Mouse (Mus musculus): ENCODE measurements around the gene Fance.
"Not testable (repeated sequence)": the region's sequence is repeated elsewhere in the genome, so short reads cannot be mapped to it uniquely, and the experiment has no call there.

DNA sequence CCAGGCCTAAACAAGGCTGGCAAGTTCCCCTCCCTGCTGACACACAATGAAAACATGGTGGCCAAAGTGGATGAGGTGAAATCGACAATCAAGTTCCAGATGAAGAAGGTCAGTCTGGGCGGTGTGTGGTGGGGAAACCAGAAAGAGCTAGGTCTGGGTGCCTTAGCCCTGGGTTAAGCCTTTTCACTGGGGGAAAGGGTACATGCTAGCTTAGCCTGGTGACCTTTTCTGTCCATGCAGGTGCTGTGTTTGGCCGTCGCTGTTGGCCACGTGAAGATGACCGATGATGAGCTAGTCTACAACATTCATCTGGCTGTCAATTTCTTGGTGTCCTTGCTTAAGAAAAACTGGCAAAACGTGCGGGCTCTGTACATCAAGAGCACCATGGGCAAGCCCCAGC lies 17.3 kb downstream of the Fance start:
- TF ChIP-seq GATA1 (IDR thresholded peaks at IDR 0.05; ENCODE audit: borderline replicate concordance, low read length); FLI1 (IDR thresholded peaks at IDR 0.05; ENCODE audit: low read length): not testable (repeated sequence)

All from megakaryocyte, embryonic 14.5 days (primary cell).